Mouse (Mus musculus) liver, postnatal 0 days (tissue): ENCODE measurements at regions not wholly inside any gene's neighbourhood (a gene's known extent, or its start where the extent isn't known, plus 50 kb on each side); places are given as distances from the start of the nearest gene placed in this dataset.

Experiments
- CTCF ChIP-seq: sonication (generic); IDR thresholded peaks from 2 replicates; pipeline ENCODE4 v1.5.1; 2016; ENCODE audit warnings: antibody characterized with exemption, low read depth
- EP300 ChIP-seq: IDR thresholded peaks from 2 replicates; pipeline ENCODE4 v1.6.1; 2016; ENCODE audit warnings: antibody characterized with exemption, low read depth, mild to moderate bottlenecking

DNA sequence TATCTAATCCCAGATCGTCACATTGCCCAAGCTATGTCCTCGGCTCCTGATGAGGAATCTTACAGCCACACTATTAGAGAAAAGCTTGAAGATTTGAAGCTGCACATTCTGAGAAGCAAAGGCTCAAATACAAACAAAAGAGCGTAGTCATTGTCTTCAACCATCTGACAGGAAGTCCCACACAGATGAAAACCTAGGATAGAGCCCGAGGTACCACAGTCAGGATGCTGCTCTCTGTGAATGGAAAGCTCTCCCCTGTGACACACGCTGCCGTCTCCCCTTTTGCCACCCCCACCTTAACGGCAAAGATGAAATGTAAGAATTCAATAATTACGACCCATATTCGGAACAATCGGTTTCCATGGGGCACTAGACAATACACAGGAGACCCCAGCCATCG lies 237.2 kb downstream of the Prdm2 start:
- TF ChIP-seq EP300, result no peak
- no peak for TF ChIP-seq CTCF
